Mouse (Mus musculus): ENCODE measurements around the gene Gm27179. TPM values are rescaled to one million over a fixed set of nuclear protein-coding genes. Genes with fewer than 3 reads are reported as not detected.
"Not testable (repeated sequence)": the region's sequence is repeated elsewhere in the genome, so short reads cannot be mapped to it uniquely, and the experiment has no call there.

Gene Gm27179
- total RNA-seq, 2 experiments from 2014 or later, result not detected

DNA sequence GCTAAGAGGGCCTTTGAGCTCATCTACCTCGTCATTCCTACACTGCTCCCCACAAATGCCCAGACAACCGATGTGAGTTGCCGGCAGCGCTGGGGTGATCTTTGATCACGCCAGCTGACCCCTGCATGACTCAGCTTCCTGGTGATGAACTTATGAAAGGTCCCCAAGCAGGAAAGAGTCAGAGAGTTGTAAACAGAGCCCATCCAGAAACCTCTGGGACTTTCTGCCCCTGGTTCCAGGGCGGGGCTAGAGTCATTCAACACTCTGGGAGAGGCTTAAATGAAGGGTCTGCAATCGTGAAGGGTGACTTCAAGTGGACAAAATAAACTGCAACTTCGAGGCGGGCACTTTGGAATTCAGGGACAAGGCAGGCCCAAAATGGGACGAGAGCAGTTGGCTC is 24.3 kb downstream of the Gm27179 start:
- H3K4me3 ChIP-seq; DNase-seq (ENCODE audit: low spot score in 2 of 2); H3K27ac ChIP-seq: not testable (repeated sequence)

DNA sequence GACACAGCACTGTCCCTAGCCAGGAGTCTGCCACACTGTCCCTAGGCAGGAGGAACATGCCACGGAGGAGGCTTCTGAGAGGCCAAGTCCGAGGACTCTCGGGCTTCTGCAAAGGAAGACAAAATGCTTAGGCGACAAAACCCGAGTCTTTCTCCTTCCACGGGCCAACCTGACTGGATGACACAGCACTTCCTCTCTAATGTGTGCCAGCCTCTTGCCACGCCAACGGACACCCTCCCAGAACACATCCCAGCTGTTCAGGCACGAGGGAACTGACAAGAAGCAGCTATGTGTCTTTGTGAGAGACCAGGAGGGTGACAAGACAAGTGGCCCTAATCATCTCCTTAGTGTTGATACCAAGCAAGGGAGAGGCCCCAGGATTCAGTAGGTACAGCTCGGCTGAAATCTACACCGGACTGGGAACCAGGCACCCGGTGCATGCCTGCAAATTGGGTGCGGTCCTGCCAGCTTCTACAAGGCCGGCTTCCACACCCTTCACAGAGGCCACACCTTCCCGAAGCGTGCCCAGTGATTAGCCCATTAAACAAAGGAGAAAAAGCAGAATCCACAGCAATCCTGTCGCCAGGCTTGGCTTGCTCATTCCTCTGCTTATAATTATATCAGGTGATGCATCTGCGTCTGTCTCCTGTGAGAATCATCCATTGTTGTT is 26.7 kb downstream of the Gm27179 start:
- not testable (repeated sequence) for H3K4me3 ChIP-seq; DNase-seq (ENCODE audit: low spot score in 2 of 2); H3K27ac ChIP-seq

DNA sequence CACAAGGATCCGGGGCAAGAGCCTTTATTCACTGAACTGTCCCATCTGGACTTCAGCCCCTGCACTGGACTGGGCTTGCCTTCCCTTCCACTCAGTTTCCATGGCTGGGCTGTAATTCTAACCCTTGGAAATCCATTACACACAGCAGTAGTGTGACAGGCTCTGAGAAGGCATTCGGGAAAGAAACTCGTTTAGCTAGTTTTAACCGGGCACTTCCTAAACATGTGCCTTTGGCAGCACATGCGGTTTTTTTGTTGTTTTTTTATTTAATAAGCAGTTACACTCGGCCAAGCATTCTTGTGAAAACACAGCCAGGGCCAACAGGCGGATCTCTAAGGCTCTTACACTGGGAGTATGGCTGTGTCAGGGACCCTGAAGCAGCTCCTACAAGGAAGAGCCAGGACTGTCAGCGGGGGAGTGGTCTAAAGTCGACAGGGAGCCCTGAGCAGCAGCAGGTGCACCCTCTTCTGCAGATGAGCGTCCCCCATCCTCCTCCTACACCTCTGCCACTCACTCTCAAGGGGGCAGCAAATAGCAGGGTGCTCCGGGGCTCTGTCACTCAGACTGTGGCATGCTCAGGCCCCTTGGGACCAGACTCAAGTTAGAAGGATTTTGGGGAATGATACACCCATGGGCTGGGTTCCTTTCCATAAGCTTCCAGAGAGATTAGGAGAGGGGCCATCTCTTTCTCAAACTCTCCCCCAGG is 38.3 kb downstream of the Gm27179 start:
- not testable (repeated sequence) for H3K4me3 ChIP-seq; H3K27ac ChIP-seq; DNase-seq (ENCODE audit: low spot score in 2 of 2)

DNA sequence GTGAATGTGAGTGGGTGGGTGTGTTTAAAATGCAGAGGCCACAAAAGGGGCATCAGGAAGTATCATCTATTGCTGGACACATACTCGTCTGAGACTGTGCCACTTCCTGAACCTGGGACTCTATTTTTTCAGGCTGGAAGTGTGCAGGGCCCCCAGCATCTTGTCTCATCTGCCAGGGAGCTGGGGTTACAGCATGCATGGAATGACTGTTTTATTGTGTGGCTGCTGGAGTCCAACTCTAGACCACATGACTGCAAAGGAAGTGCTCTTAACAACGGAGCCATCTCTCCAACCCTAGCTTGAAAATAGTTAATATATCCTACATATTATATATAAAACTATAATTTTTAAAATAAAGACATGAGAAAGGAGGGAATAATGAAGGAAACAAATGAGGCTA is 39.0 kb downstream of the Gm27179 start:
- DNase-seq (ENCODE audit: low spot score in 2 of 2); H3K4me3 ChIP-seq; H3K27ac ChIP-seq: not testable (repeated sequence)

DNA sequence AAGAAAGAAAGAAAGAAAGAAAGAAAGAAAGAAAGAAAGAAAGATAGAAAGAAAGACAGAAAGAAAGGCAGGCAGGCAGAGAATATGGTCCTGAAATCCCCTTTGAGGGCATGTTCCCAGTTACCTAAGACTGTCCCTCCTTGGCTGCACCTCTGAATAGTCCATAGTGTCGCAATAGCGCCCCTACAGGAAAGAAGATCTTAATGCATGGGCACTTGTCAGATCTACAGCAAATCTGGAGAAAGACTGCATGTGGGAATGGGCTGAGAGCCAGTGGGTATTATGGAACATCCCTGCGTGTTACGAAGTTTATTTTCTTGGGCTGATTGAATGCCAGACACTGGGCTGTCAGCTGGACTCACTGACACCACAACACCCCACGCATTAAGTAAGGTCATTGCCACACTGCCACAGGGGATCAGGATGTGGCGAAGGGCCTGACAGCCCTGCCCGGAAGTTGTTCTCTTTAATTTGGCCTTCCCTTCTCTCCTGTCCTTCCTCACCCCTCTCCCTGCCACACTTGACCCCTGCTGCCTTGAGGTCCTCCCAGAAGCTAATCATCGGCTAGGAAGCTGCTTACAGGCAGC is 42.1 kb downstream of the Gm27179 start:
- not testable (repeated sequence) for DNase-seq (ENCODE audit: low spot score in 2 of 2); H3K4me3 ChIP-seq; H3K27ac ChIP-seq

DNA sequence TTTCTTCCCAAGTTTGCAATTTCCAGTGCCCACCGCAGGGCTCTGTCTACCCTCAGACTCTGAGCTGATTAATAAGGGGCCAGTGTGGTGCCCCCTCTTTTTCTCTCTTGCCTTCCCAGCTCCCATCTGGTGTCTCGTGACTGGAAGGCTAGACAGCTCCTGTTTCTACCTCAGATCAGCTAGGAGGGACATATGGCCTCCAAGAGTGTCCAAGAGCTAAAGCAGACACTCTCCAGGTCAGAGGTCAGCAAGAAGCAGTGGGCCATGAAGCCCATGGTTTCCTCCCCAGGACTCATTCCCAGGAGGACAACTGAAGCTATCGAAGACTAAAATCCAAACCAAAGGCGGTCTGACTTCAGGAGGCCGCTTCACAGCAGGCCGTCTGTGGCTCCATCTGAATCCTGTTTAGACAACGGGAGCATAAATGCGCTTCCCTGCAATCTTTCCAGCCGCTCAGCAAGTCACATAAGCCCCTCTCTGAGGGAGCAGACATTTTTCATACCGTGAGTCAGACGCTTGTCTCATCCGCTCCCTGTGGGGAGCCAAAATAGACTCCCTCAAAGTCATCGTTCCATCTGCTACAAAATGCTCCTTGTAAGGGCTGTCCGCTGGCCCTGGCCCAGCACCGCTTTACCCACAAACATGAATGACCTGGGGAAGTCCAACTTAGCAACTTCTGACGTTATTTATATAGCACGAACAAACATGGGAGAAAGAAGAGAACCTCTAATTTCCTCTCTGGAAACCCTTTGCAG is 44.6 kb downstream of the Gm27179 start:
- H3K27ac ChIP-seq; H3K4me3 ChIP-seq; DNase-seq (ENCODE audit: low spot score in 2 of 2): not testable (repeated sequence)

DNA sequence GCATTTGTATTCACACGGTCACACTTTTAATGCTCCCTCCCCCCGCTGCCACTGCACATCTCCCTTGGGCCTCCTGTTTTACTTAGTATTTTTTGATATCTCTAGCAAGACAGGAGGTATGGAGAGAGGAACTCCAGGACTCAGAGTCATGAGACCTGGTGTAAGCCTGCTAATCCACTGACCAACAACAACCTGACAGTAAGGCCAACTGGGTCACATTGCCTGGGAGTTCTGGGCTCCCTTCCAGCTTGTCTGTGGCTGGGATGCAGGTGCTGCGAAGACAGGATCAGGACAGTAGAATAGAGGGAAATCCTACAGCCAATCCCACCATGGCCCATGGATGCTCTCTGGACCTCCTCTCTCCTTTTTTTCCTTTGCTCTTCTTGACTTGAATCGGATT is 47.9 kb downstream of the Gm27179 start:
- not testable (repeated sequence) for H3K4me3 ChIP-seq; DNase-seq (ENCODE audit: low spot score in 2 of 2); H3K27ac ChIP-seq

Other genes starting within 250 kb of the Gm27179 start
- not detected for gene Synb, start 218.2 kb downstream of the Gm27179 start, total RNA-seq (2021)
- 1 to 10 TPM; 4.3 to 5.7 TPM for gene Gm16867, start 9.2 kb downstream of the Gm27179 start, total RNA-seq (2021)
- 10 to 100 TPM; 32.9 to 34.7 TPM for gene Entpd4b, start 42.9 kb upstream of the Gm27179 start, total RNA-seq (2021)

All from layer of hippocampus, adult 2 months (tissue).